Mouse (Mus musculus) forebrain, embryonic 13.5 days (tissue): Measurements from ENCODE around the gene Ubap2l. TPM values are rescaled to one million over a fixed set of nuclear protein-coding genes. Genes with fewer than 3 reads are reported as not detected.

Experiments used
- ATAC-seq: fragments of 200-750 bp; cut with Nextera tagmentation; 2 replicates; pipeline ENCODE4 v1.8.0; 2017
- H3K27ac ChIP-seq: fragments of 300-500 bp; sonication (generic); 2 replicates; pipeline ENCODE4 v1.5.1; 2015; ENCODE audit warnings: inconsistent platforms, mild to moderate bottlenecking, moderate library complexity
- H3K27me3 ChIP-seq: fragments of 300-500 bp; sonication (generic); 2 replicates; pipeline ENCODE4 v1.6.1; 2015; ENCODE audit warnings: mild to moderate bottlenecking, inconsistent platforms
- H3K36me3 ChIP-seq: fragments of 300-500 bp; sonication (generic); 2 replicates; pipeline ENCODE4 v1.6.1; 2015; ENCODE audit warnings: mild to moderate bottlenecking, inconsistent platforms; ENCODE audit not compliant: poor library complexity, severe bottlenecking
- H3K4me1 ChIP-seq: fragments of 300-500 bp; sonication (generic); 2 replicates; pipeline ENCODE4 v1.6.1; 2015; ENCODE audit warnings: inconsistent platforms
- H3K4me2 ChIP-seq: fragments of 300-500 bp; sonication (generic); 2 replicates; pipeline ENCODE4 v1.6.1; 2015; ENCODE audit warnings: inconsistent platforms, mild to moderate bottlenecking, moderate library complexity
- H3K4me3 ChIP-seq: fragments of 300-500 bp; sonication (generic); 2 replicates; pipeline ENCODE4 v1.5.1; 2015; ENCODE audit warnings: mild to moderate bottlenecking, inconsistent platforms
- H3K9ac ChIP-seq: fragments of 300-500 bp; sonication (generic); 2 replicates; pipeline ENCODE4 v1.6.1; 2015; ENCODE audit warnings: mild to moderate bottlenecking, inconsistent platforms
- H3K9me3 ChIP-seq: fragments of 300-500 bp; sonication (generic); replicated peaks from 2 replicates; pipeline ENCODE4 v1.6.1; 2016; ENCODE audit warnings: inconsistent platforms
- WGBS: fragments of 180-500 bp; shearing (Covaris S2); methylation state at CpG from one replicate; pipeline ENCODE4 v1.1.7; 2015; 5-methylcytosine and 5-hydroxymethylcytosine counted together
- polyA plus RNA-seq: library from polyadenylated mRNA; unstranded; fragments of >200 nt; fragmentation: Nextera tagmentation; extraction: Ambion mirVana; gene quantifications from 2 replicates; pipeline ENCODE4 v1.2.1, GENCODE M21; 2015

The Ubap2l gene
- polyA plus RNA-seq, result 164 and 169 TPM in 2 replicates

DNA sequence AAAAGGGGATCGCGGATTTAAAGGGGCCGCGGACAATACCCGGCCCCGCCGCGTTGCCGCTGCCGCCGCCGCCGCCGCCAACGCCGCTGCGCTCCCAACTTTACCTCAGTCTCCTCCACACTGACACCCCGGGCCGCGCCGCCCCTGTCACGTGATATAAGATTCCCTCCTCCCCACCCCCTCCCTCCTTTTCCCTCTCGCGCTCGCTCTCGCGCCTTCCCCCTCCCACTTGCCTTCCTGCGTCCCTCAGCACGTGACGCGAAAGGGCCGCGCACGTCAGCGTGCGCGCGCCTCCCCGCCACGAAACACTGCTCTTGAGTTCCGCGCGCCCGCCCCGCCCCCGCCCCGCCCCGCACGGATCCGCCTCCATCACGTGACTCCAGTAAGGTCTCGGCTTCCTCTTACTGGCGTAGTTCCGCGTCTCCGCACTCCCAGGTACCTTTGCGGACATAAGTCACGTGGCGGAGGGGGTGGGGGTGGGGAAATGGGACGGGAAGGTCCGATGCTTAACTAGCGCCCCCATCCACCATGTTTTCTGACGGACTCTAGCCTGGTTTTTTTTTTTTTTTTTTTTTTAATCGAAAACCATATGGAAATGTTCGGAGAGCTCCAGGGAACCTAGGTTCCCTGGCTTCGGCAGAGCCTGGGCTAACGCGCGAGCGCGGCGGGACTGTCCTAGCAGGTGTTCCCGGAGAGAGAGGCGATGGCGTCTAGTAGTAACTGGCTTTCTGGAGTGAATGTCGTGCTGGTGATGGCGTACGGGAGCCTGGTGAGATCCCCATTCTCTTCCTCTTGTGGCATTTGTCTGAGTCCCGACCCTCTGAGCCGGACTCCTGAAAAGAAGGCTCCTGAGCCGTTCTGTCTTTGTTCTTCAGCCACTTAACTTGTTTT lies at the start of gene Ubap2l:
TSS of gene Ubap2l (minus strand) at position 278 of the 891 bp plus-strand sequence.
- Histone ChIP-seq H3K9me3 (no peaks in the 10 kb centered on the region), H3K27ac (peak within 1 kb of the TSS; percentile 96), H3K36me3 (peaks cover 31% of the 10 kb centered on the region), H3K27me3 (no peaks in the 10 kb centered on the region), H3K4me3 (peak within 1 kb of the TSS; percentile 66), H3K4me1 (peaks cover 49% of the 10 kb centered on the region), H3K4me2 (peak within 1 kb of the TSS; percentile 80), H3K9ac (peak within 1 kb of the TSS; percentile 89)
- ATAC-seq, result peak; percentile 92
- WGBS, result under 1% methylated on average over 69 of the region's 81 CpGs

DNA sequence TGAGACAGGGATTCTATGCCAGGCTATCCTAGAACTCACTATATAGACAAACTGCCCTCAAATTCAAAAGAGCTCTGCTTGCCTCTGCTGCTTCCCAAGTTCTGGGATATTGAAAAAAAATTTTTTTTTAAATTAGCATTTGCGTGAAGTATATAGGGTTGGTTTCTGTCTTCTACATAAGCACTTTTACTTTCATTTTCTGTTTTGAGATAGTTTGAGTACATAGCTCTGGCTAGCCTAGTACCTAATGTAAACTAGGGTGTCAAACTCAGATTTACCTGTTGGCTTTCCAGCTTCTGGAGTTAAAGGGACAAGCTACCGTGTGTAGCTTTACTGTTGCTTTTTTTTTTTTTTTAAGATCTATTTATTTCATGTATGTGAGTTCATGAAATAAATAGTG lies 49.2 kb upstream of the Ubap2l start:
- no peak overlapping the region for H3K27ac ChIP-seq
- no peaks in the 10 kb centered on the region for H3K27me3 ChIP-seq
- ATAC-seq, result no peak
- H3K4me3 ChIP-seq, result no peak overlapping the region
- H3K36me3 ChIP-seq, result peaks cover 35% of the 10 kb centered on the region
- H3K9me3 ChIP-seq, result no peaks in the 10 kb centered on the region
- H3K9ac ChIP-seq, result no peak overlapping the region
- H3K4me2 ChIP-seq, result no peak overlapping the region
- no peaks in the 10 kb centered on the region for H3K4me1 ChIP-seq
- whole genome bisulfite sequencing, result 96% methylated on average over 2 of the region's 2 CpGs

DNA sequence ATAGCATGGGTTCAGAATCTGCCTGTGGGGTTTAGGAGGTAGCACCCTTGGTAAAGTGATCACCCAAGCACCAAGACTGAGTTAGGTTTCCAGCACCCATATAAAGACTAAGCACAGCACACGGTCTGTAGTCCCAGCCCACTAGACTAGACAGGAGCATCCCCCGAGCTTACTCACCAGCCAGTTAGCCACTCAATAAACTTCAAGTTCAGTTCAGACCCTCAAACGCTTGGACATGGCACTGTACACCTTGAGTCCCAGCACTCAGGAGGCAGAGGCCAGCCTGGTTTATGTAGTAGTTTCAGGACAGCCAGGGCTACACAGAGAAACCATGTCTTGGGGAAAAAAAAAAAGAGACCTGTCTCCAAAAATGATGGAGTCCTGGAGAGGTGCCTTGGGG lies 48.6 kb upstream of the Ubap2l start:
- no peaks in the 10 kb centered on the region for H3K9me3 ChIP-seq
- no peak overlapping the region for H3K27ac ChIP-seq
- no peak overlapping the region for H3K9ac ChIP-seq
- no peak for ATAC-seq
- no peak overlapping the region for H3K4me3 ChIP-seq
- no peaks in the 10 kb centered on the region for H3K27me3 ChIP-seq
- 95% methylated on average over 3 of the region's 3 CpGs for WGBS
- peaks cover 40% of the 10 kb centered on the region for H3K36me3 ChIP-seq
- no peaks in the 10 kb centered on the region for H3K4me1 ChIP-seq
- no peak overlapping the region for H3K4me2 ChIP-seq

DNA sequence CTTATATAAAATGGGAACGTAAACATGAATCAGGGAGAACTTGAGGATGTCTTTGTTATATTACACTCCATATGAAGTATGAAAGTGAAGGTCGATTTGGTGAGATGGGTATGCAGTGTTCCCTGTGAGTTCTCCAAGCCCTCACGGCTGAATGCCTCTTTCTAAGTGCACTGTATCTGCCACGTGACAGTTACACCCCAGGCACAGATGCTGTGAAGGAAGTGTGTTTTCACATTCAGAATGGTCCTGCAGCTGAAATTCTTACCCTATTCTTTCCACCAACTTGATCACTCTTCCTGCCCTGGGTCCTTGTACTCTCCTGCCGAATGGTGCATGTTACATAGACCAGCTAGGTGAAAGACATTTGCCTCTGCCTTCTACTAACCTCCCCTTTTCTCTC lies 45.5 kb upstream of the Ubap2l start:
- no peaks in the 10 kb centered on the region for H3K9me3 ChIP-seq
- no peak for ATAC-seq
- no peak overlapping the region for H3K9ac ChIP-seq
- H3K4me3 ChIP-seq, result no peak overlapping the region
- peaks cover 69% of the 10 kb centered on the region for H3K36me3 ChIP-seq
- WGBS, result 87% methylated on average over 5 of the region's 5 CpGs
- no peaks in the 10 kb centered on the region for H3K4me1 ChIP-seq
- H3K27ac ChIP-seq, result no peak overlapping the region
- H3K4me2 ChIP-seq, result no peak overlapping the region
- H3K27me3 ChIP-seq, result no peaks in the 10 kb centered on the region

DNA sequence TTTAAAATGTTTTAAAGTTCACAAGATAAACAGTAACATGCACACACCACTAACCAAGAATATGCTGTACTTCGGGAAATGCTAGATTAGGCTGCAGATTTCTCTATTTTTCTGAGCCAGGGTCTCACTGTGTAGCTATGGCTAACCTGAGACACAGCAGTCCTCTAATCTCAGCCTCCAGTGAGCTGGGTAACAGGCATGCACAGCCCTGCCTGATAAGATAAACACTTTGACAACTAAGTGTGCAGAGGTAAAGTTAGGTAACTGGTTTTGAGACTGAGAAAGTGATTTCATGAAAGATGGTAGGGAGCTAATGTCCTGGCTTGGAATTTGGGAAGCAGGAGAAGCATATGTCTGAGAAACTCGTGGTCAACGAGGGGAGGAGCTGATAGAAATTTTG lies 42.0 kb upstream of the Ubap2l start:
- 95% methylated on average over 3 of the region's 3 CpGs for WGBS
- H3K4me1 ChIP-seq, result no peaks in the 10 kb centered on the region
- no peak overlapping the region for H3K9ac ChIP-seq
- no peak overlapping the region for H3K27ac ChIP-seq
- H3K4me3 ChIP-seq, result no peak overlapping the region
- H3K9me3 ChIP-seq, result no peaks in the 10 kb centered on the region
- no peak for ATAC-seq
- H3K27me3 ChIP-seq, result no peaks in the 10 kb centered on the region
- peaks cover 89% of the 10 kb centered on the region for H3K36me3 ChIP-seq
- H3K4me2 ChIP-seq, result no peak overlapping the region

DNA sequence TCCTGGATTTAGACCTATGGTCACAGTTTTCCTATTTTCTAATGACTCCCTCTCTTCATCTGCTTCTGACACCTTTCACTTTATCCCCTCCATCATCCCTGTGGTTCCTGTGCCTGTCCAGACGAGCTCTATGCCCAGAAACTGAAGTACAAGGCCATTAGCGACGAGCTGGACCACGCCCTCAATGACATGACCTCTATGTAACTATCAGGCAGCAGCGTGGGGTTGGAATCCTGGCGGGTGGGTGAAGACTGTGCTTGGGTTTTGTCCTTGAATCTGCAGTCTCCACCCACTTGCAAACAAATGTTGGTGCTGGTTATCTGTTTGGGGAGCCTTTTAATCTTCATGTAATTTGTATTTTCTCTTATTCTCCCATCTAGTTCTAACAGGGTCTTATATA lies 38.5 kb upstream of the Ubap2l start:
- H3K9me3 ChIP-seq, result no peaks in the 10 kb centered on the region
- no peak overlapping the region for H3K4me3 ChIP-seq
- H3K36me3 ChIP-seq, result peaks cover 98% of the 10 kb centered on the region
- no peak overlapping the region for H3K9ac ChIP-seq
- 86% methylated on average over 6 of the region's 6 CpGs for WGBS
- ATAC-seq, result no peak
- H3K4me2 ChIP-seq, result no peak overlapping the region
- H3K27me3 ChIP-seq, result no peaks in the 10 kb centered on the region
- no peak overlapping the region for H3K27ac ChIP-seq
- no peaks in the 10 kb centered on the region for H3K4me1 ChIP-seq

DNA sequence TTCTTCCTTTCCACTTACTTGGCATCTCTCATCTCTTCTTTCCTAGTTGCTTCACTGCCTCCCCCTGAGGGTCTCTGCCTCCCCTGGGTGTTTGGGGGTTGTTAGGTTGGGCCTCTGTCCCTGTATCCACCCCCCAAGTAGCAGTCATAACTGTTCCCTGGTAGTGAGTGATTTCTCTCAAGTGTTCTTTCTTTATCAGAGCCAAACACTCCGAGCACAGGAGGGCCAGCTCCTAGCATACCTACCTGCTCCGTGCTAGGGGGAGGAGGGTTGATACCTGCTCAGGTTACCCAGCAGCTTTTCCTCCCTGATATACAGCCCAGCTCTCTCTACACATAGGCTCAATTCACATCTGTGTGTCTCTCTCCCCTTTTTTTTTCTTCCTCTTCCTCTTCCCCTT lies 36.2 kb upstream of the Ubap2l start:
- no peaks in the 10 kb centered on the region for H3K27me3 ChIP-seq
- H3K9ac ChIP-seq, result no peak overlapping the region
- no peaks in the 10 kb centered on the region for H3K9me3 ChIP-seq
- no peak overlapping the region for H3K27ac ChIP-seq
- H3K36me3 ChIP-seq, result peaks cover 76% of the 10 kb centered on the region
- H3K4me1 ChIP-seq, result peaks cover 14% of the 10 kb centered on the region
- ATAC-seq, result no peak
- H3K4me2 ChIP-seq, result no peak overlapping the region
- WGBS, result 93% methylated on average over 2 of the region's 2 CpGs
- H3K4me3 ChIP-seq, result no peak overlapping the region

DNA sequence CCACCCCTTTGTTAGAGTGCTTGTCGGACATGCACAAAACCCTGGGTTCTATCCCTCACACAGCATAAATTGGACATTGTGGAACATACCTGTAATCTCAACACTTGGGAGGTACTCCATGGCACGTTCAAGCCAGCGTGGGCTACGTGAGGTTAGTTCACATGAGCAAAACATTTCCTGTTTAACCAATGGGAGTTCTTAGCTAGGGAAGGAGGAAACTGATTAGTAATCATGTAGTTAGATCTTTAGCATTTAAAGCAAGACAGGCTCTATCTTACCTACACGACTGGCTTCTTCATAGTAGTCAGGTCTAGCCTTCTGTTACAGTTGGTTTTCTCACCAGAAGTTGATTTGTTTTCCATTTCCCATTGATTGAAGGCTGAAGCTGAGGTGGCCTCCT lies 33.6 kb upstream of the Ubap2l start:
- 94% methylated on average over 5 of the region's 5 CpGs for WGBS
- Histone ChIP-seq H3K36me3 (peaks cover 51% of the 10 kb centered on the region), H3K9ac (no peak overlapping the region), H3K27me3 (no peaks in the 10 kb centered on the region), H3K9me3 (no peaks in the 10 kb centered on the region), H3K4me3 (no peak overlapping the region), H3K27ac (no peak overlapping the region), H3K4me1 (peaks cover 40% of the 10 kb centered on the region), H3K4me2 (no peak overlapping the region)
- ATAC-seq, result no peak

DNA sequence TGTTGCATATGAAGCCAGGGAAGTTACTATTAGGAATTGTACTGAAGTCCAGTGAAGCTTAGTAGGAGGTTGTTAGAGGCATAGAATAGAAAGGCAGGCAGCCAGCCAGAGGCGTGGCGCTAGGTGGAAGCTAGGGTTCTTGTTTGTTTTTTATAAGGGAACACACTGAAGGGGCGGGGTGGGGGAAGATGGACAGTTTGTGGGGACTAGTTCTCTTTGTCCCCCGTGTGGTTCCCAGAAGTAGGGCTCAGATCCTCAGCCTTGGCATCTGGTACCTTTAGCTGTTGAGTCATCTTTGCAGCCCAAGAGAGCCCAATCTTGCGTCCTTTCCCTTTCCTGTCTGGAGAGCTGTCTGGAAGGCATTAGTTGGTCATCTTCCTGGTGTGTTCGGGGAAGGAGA lies 32.9 kb upstream of the Ubap2l start:
- WGBS, result 88% methylated on average over 6 of the region's 6 CpGs
- no peak overlapping the region for H3K4me3 ChIP-seq
- H3K9me3 ChIP-seq, result no peaks in the 10 kb centered on the region
- peaks cover 47% of the 10 kb centered on the region for H3K4me1 ChIP-seq
- no peak overlapping the region for H3K4me2 ChIP-seq
- no peaks in the 10 kb centered on the region for H3K27me3 ChIP-seq
- no peak overlapping the region for H3K27ac ChIP-seq
- H3K9ac ChIP-seq, result no peak overlapping the region
- H3K36me3 ChIP-seq, result peaks cover 43% of the 10 kb centered on the region
- no peak for ATAC-seq

DNA sequence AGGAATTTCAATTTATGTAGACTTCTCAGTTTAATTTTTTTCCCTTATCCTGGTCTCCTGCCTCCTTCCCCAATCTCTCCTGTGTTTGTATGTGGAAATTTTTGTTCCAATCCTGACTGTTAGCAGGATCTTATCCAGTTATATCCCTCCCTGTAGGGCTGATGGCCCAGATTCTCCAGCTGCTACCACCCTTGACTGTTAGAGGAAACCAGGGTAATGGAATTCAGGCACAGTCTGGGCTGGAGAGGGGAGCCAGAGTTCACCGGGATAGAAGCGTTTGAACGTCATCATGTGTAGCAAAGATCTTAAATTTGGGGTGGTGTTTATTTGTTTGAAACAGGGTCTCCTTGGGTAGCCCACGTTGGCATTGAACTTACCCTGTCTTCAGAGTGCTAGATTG lies 32.4 kb upstream of the Ubap2l start:
- no peak overlapping the region for H3K9ac ChIP-seq
- H3K27me3 ChIP-seq, result no peaks in the 10 kb centered on the region
- no peak overlapping the region for H3K27ac ChIP-seq
- H3K4me3 ChIP-seq, result no peak overlapping the region
- H3K36me3 ChIP-seq, result peaks cover 38% of the 10 kb centered on the region
- peaks cover 47% of the 10 kb centered on the region for H3K4me1 ChIP-seq
- H3K4me2 ChIP-seq, result 0 out of 2 replicates have a peak overlapping the region, but pooled peaks have one; percentile 4
- no peak for ATAC-seq
- WGBS, result 87% methylated on average over 4 of the region's 4 CpGs
- no peaks in the 10 kb centered on the region for H3K9me3 ChIP-seq

DNA sequence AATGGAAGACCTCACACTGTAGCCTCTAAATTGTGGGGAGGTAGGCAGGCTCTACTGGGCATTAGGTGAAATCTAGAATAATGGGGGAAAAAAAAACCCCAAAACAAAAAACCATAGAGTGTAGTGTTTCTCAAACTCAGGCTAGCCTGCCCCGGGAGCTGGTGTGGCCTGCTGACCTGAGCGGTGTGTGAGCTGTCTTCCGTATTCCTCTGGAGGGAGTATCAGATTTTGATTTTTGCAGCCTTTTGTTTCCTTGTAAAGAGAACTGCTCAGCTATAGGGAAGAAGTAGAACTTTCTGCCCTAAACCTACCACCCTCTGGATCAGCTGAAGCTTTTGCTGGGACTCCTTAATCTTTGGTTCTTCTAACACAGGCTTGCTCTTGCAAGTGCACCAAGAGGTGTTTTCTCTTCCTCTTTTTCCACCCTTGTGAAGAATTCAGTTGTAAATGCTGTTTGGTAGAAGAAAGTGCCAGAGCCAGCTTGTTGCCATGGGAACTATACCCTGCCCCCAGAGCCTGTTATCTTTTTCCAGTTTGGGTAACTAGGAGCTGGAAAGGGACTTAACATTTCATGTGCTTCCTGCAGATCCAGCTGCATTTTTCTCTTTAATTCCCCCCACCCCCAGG lies 31.4 kb upstream of the Ubap2l start:
- Histone ChIP-seq H3K4me1 (peaks cover 50% of the 10 kb centered on the region), H3K9me3 (no peaks in the 10 kb centered on the region), H3K4me3 (no peak overlapping the region), H3K36me3 (peaks cover 29% of the 10 kb centered on the region), H3K9ac (peak overlapping the region; percentile 9; the same call in 1 of the 2 replicates), H3K27me3 (no peaks in the 10 kb centered on the region), H3K4me2 (peak overlapping the region; percentile 37), H3K27ac (peak overlapping the region; percentile 62; the same call in 1 of the 2 replicates)
- ATAC-seq, result no peak
- 70% methylated on average over 3 of the region's 3 CpGs for WGBS

DNA sequence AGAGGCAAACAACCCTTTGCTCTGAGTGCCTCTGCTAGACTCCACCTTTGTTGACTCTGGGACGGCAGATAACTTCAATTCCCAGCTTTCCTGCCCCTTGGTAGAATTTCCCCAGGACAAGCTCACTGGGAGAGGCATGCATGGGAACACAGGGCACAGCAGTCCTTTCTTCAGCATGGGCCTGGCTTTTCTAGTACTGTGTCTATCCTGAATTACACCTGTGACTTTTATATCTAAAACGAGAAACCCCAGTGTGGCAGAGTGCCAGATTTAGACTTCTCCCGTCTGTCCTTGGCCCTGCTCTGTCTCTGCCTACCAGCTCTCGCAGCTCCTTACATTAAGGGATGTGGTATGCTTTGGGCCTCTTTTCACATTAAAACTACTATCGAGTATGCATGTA lies 30.6 kb upstream of the Ubap2l start:
- Histone ChIP-seq H3K9me3 (no peaks in the 10 kb centered on the region), H3K27ac (peak overlapping the region; percentile 62; the same call in 1 of the 2 replicates), H3K4me2 (peak overlapping the region; percentile 37), H3K9ac (peak overlapping the region; percentile 9), H3K4me1 (peaks cover 54% of the 10 kb centered on the region), H3K36me3 (peaks cover 21% of the 10 kb centered on the region), H3K4me3 (no peak overlapping the region), H3K27me3 (no peaks in the 10 kb centered on the region)
- no peak for ATAC-seq
- 65% methylated on average over 5 of the region's 5 CpGs for WGBS
